Mouse (Mus musculus) T-helper 2 cell (primary cell): ENCODE data around the gene Alg5.

Experiments
- in situ Hi-C: fragments of 300-600 bp; cut with MboI, MseI; formaldehyde crosslinking; loops from one replicate; pipeline ENCODE4 v1.15.1; 2025; ENCODE audit warnings: high pct_unique_total_duplicates

Alg5 gene

GRCm38 (mm10) chr3:54790601-54791000 lies 55.3 kb downstream of the Alg5 start:
- in situ Hi-C loops = no loop called here

- in situ Hi-C loops = no loop called here
Measured at GRCm38 (mm10) chr3:54791822-54792677, 56.7 kb downstream of the Alg5 start.

GRCm38 (mm10) chr3:54793762-54794161 lies 58.4 kb downstream of the Alg5 start:
- in situ Hi-C loops = no loop called here

GRCm38 (mm10) chr3:54795379-54795778 lies 60.0 kb downstream of the Alg5 start:
- in situ Hi-C loops = no loop called here

DNA sequence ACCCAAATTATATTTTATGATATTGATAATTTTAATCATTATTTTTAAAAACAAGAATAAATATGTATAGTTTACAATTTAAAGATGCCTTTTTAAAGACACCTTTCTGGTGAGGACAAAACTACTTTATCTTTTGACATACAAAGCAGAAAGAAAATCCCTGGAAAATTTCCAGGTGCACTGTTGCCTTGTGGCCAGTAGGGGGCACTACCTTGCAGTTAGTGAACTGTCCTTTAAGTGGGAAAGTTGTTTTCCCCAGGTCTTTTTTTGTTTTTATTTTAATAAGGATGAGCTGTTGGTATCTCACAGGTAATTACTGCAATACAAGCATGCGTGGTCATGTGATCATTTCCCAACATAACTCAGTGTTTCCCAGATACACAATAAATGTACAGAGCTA lies 60.5 kb downstream of the Alg5 start:
- in situ Hi-C loops = no loop called here

GRCm38 (mm10) chr3:54797211-54797610 lies 61.9 kb downstream of the Alg5 start:
- in situ Hi-C loops = no loop called here
